Mouse (Mus musculus): Measurements from ENCODE around the gene Nuak1.

Nuak1 gene

DNA sequence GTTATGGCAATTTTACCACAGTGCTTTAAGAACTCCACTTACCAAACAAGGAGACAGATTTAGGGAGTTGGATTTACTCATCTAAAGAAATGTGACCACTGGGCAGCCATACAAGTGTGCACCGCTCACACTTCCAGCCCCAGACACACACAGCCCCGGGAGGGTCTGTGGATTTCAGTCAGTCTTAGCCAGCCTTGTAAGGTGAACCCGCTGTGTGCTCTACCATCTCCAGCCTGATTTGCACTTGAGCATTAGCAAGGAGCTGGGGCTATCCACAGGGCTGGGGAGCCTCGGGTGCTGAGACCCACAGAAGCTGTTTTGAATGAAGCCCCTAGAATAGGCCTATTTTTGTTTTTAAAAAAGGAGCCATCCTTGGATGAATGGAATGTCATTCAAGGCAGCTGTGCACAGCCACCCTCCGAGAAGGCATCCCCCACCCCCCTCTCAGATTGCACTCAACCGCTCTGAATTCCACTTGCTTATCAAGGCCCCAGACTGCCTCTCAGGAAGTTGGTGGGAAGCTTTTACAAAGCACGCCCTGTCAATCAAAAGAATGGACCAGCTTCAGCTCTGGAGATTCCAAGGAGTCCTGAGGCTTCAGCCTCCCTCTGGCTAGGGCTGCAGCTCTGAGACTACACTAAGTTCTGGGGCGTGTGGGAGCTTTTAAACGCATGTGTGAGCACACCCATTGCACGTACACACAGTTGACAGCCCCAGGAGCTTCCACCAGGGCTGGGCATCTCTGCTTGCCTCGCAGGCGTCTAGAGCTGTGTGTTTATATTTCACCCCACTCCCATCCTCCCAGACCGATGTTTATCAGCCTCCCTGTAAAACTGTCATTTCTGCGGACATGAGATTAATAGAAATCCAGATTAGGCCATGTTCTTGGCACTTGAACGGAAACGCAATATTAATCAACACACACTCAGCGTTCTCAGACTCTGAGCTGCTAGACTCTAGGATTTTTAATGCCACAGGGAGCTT, 57.2 kb downstream of the Nuak1 start:
- peak; percentile 81 for DNase-seq (ENCODE audit: extremely low spot score)

DNA sequence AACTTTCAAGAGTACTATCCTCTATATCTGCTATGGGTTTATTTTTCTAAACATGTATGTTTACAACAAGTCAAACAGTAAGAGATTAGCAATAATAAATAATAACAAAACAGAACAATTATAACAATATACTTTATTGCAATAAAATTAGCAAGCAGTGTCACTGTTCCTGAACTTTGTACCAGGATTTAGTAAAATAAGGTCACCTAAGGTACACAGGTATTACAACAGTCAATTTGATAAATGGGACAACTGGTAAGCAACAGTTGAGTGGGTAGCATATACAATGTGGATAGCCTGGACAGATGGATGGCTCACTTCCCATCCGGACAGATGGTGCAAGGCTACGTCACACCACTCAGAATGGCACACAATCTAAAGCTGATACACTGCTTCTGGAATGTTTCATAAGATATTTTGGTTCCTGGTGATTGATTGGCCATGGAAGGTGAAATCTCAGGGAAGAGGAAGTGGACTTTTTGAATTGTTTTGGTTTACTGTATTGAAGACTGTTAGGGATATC, 59.1 kb downstream of the Nuak1 start:
- no peak for DNase-seq (ENCODE audit: extremely low spot score)

DNA sequence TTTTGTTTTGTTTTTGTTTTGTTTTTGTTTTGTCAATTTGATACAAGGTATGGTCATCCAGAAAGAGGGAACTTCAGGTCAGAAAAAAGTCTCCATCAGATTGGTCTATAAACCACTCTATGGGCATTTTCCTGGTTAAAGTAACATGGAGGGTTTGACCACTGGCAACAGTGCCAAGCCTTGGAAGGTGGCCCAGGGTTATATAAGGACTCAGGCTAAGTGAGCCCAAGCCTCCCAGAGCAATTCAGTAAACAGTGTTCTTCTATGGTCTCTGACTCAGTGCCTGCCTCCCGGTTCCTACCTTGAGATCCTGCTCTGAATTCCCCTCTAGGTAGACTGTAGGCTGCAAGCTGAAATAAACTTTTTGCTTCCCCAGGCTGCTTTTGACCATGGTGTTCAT, 61.0 kb downstream of the Nuak1 start:
- DNase-seq (ENCODE audit: extremely low spot score), result no peak

GRCm38 (mm10) chr10:84377956-84378355, 62.4 kb downstream of the Nuak1 start:
- DNase-seq (ENCODE audit: extremely low spot score), result no peak

DNA sequence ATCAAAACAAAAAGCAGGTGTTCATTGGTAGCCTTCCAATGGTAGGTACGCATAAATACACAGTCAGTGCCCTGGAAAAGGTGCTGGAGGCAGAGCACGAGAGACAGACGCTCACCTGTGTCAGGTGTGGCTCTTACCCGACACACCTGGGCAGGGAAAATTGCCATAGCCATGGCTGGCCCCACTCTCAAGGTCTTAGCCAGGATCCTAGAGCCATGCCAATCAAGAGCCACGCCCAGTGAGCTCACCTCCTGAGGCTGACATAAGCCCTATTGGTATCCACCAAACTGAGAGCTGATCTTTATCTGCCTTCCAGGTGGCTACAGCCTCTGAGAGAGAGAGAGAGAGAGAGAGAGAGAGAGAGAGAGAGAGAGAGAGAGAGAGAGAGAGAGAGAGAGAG, 64.1 kb downstream of the Nuak1 start:
- no peak for DNase-seq (ENCODE audit: extremely low spot score)

GRCm38 (mm10) chr10:84374996-84375395, 65.4 kb downstream of the Nuak1 start:
- DNase-seq (ENCODE audit: extremely low spot score), result no peak

DNA sequence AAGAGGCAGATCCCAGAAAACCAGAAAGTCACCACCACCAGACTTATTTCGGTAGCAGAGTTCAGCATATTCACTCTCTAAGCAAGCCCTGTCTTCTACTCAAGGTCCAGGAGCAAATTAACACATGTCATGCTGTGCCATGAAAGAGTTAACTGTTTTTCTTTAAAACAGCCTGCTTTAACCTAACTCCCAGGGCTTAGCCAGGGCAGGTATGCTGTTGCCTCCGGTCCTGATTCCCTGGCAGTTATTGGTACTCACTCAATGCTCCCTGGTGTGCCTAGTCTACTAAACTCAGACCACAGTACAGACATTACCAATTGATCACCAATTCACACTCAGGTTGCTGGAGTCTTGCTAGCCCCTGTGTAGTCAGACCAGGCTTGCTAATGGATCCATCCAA, 66.9 kb downstream of the Nuak1 start:
- no peak for DNase-seq (ENCODE audit: extremely low spot score)

DNA sequence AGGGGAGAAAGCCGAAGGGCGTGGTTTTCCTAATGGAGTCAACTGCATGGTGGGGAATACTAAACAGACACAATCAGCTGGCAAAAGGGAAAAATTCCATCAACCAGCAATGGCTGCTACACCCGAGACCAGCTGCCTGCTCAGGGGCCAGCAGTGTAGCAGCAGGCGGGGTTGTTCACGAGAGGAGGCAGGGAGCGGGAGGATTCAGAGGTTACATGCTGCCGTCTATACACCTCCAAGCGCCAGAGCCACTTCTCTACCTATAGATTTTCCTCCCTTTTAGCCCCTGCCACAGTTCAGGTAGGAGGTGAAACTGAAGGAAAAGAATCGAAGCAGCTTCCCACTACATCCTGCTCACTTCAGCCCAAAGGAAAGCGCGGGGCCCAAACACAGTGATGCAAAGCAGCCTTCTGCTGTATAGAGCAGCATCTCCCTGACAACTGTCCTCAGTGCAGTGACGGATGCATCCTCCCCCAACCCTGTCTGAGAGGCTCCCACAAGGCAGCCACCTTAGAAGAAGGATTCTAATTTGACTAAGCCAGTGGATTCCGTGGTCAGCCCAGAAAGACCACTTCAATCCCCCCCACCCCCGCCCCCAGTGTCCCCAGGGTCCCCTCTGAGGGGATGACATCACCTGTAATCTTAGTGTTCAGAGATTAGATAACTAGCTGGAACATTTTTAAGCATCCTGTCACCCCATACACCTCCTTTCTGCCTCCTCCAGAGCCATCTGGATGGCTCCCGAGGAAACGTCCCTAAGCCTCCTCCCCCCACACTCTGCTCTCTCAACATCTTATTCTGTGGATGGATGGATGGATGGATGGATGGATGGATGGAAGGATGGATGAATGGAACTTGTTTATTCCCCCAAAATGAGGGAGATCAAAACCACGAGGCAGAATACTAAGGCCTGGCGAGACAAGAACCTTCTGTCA, 68.0 kb downstream of the Nuak1 start:
- DNase-seq (ENCODE audit: extremely low spot score), result no peak

- DNase-seq (ENCODE audit: extremely low spot score), result no peak
Observed at GRCm38 (mm10) chr10:84371681-84372160, 68.7 kb downstream of the Nuak1 start.

DNA sequence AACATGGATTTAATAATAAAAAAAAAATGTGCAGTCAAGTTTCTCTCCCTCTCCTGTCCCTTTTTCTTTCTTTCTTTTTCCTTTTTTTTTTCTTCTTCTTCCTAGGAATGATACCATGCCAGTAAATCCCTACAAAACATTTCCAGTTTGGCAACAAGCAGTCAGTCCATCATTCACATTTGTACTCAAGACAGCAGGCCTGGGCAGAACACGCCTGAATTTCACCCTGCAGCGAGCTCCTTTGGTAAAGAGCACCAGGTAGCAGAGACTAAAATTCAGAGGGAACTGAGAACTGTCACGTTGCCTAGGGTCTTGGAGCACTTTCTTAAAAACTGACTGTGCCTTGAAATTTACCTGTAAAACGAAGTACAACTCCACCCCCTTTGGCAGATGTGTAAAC, 69.2 kb downstream of the Nuak1 start:
- DNase-seq (ENCODE audit: extremely low spot score), result no peak

GRCm38 (mm10) chr10:84369646-84370314, 70.6 kb downstream of the Nuak1 start:
- no peak for DNase-seq (ENCODE audit: extremely low spot score)

GRCm38 (mm10) chr10:84368185-84368584, 72.2 kb downstream of the Nuak1 start:
- DNase-seq (ENCODE audit: extremely low spot score), result no peak

GRCm38 (mm10) chr10:84365166-84365865, 75.1 kb downstream of the Nuak1 start:
- no peak for DNase-seq (ENCODE audit: extremely low spot score)

GRCm38 (mm10) chr10:84363833-84364232, 76.6 kb downstream of the Nuak1 start:
- DNase-seq (ENCODE audit: extremely low spot score), result no peak

GRCm38 (mm10) chr10:84360953-84361352, 79.4 kb downstream of the Nuak1 start:
- DNase-seq (ENCODE audit: extremely low spot score), result no peak

GRCm38 (mm10) chr10:84360391-84360790, 80.0 kb downstream of the Nuak1 start:
- no peak for DNase-seq (ENCODE audit: extremely low spot score)

- no peak for DNase-seq (ENCODE audit: extremely low spot score)
Observed at GRCm38 (mm10) chr10:84358738-84359120, 81.7 kb downstream of the Nuak1 start.

DNA sequence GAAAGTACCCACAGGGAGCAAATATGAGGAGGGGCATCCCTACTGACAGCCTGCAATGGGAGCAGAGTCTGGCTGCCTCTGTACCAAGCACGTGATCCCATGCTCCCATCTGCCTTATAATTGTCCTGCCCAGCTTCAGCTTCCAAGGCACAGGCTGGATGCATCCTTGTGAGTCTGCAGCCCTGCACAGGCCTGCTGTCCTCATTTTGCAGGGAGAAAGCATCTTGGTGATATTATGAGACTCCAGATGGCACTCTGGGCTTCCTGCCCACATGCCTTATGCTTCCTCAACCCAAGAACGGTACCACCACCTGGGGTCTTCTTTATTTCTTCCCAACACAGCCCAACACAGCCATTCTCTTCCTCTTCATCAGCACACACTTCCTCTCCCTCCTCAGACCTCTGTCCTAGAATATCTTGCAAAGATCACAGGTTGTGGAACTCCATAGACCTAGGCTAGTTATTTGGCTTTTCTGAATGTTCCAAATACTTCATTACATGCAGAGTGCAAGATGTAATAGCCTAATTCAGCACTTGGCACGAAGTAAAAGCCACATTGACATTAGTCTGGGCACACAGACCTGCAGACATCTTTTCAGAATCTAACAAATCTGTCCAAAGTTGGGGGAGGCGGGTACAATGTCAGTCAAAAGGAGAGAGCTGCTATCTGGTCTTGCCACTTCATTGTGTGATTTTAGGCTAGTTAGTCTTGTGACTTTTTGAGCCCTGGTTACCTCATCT, 82.2 kb downstream of the Nuak1 start:
- DNase-seq (ENCODE audit: extremely low spot score), result no peak

DNA sequence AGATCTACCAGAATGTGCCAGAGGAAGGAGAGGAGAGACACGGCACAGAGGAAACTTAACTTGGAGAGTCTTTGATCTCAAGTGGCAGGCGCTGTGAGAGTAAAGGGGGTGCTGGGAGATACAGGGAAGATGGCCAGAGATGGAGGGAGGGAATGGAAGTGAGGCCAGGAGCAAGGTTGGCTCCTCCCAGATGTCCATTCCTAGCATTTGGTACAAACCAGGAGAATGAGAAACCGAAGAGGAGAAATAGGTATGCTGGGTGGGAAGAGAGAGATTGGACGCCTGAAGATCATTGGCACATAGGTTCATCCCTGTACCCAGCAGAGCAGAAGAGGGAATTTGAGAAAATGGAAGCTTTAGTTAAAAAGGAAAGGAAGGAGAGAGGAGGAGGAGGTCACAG, 82.8 kb downstream of the Nuak1 start:
- DNase-seq (ENCODE audit: extremely low spot score), result no peak

DNA sequence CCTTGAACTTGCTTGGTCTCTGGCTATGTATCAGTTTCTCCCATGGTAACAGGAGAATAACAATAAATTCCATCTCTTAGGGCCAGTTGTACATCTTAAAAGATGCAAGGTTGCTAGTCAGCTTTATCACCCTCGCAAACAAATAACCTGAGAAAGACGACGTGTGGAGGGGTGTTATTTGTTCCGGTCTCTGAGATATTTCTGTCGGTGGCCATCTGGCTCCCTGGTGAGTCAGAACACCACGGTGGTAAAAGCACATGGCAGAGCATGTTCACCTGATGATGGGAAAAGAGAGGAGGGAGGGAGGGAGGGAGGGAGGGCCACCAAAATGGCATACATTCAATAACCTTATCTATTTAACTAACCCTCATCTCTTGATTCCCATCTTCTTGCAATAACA, 86.1 kb downstream of the Nuak1 start:
- DNase-seq (ENCODE audit: extremely low spot score), result no peak
